Mouse (Mus musculus): ENCODE measurements around the gene Elovl1.

GRCm38 (mm10) chr4:118425374-118425773, 2.5 kb upstream of the Elovl1 start:
- TF ChIP-seq POLR2A (IDR thresholded peaks at IDR 0.05; ENCODE audit: low read depth, low read length), result no peak
- TF ChIP-seq CTCF (IDR thresholded peaks at IDR 0.05; ENCODE audit: borderline replicate concordance, insufficient read depth, low read length), result no peak

All from embryonic fibroblast, embryonic 13.5 days (primary cell).